Mouse (Mus musculus) right cerebral cortex, postnatal 14 days (tissue): ENCODE results near the gene Slc25a26.

ENCODE experiments used
- DNase-seq: peaks from one replicate; pipeline ENCODE4 v3.0.0; 2022

Slc25a26 gene

DNA sequence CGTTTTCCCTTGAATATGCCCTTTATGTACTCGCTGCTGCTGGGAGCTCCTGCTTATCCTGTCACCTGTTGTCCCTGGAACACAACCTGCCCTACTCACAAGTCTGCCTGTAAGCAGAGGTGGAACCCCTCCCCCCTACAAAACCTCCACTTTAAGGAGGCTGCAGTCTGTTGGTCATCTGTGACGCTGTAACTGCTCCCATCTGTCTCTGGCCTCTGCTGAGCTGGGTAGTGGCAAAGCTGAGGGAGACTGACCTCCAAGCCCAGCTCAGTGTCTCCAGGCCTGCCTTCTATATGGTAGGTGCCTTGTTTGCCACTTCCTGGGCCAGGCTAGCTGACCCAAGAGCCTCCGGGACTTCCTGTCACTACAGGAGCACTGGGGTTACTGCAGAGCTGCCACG, 101.7 kb downstream of the Slc25a26 start:
- DNase-seq, result no peak

DNA sequence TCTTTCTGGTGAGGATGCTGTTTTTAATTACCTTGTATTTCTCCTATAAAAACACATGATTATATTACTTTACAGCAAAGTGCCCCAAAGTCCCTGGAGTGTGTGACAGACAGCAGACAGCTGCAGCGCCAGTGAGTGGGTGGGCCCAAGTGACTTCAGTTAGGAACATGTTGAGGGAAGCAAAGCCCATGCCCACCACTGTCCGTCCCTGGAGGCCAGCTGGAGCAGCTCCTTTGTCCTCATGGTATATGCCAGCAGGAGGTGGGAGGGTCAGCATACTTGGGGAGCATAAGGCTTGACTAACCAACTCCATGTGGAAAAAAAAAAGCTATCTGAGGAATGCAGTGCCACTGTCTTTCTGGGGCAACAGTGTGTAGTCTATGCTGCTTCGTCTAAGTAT, 103.9 kb downstream of the Slc25a26 start:
- no peak for DNase-seq

DNA sequence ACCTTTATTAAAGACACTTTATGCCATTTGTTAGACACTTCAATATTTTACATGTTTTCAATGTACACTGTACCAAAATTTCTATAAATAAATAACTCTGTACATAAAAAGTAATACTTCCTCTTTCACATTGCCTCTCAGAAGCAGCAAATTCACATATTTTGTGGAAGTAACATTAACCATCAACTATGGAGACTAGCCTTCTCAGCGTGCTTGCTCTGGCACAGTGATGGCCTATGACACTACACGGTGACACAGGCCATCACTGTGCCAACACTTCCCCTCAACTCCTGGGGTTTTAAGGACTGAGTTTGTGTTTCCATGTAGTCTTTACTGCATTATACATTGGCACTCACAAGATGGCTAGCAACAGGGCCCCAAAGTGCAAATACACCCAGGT, 104.4 kb downstream of the Slc25a26 start:
- no peak for DNase-seq

DNA sequence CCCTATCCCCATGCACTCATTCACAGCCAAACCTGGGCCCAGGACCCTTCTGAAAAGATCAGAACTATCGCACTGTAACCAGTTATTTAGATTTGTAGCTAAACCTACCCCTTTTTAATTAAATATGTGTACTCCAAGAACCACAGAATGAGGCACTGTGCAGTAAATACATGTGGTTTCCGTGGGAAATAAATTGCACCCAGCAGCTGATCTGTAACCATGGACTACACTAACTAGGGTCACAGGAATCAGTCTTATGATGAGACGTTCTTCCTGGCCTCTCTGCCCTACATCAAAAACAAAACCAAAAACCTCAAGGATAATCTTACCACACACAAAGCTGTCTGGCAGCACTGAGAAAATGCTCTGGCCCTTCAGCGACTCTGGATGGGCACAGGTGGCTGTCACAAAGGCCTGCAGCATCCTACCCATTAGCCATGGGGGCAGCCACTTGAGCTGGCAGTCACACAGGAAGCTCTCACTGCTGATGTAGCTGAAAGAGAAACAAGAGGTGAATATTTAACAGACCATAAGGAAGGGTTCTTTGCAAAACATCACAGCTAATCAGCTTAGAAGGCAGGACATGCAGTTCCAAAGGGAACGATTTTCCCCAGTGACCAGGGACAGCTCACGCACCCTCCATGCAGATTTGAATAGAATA, 113.2 kb downstream of the Slc25a26 start:
- no peak for DNase-seq

DNA sequence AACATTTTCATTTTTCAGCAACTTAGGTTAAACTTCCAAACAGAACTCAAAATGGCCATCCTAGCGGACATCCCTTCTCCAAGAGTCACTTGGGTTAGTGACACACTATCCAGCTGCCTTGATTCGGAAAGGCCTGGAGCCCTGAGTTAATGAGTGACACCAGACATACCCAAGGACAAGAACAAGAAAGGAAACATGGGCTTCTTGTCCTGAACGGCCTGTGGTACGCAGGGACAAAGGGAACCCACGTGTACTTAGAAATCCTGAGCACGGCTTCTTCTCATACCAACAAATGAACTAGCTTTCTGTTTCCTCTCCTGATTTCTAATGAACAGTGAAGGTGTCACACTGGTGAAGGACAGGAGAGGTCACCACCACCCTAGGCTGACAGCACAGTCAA, 114.2 kb downstream of the Slc25a26 start:
- no peak for DNase-seq

DNA sequence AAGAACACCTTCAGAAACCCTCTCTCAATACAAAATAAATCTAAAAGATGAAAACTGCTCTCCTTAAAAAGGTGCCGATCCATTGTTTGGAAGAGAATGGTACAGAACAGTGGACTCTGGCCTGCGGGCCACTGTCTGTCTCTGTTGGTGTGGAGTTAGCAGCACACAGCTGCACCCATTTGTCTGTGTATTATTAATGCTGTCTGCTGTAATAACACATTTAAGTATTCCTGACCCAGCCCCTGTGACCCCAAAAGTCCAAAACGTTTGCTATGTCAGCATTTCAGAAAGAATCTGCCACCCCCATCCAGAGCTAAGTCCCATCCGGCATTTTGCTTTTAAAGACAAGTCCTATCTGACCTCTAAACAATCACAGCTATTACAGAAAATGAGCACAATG, 115.8 kb downstream of the Slc25a26 start:
- DNase-seq, result no peak

DNA sequence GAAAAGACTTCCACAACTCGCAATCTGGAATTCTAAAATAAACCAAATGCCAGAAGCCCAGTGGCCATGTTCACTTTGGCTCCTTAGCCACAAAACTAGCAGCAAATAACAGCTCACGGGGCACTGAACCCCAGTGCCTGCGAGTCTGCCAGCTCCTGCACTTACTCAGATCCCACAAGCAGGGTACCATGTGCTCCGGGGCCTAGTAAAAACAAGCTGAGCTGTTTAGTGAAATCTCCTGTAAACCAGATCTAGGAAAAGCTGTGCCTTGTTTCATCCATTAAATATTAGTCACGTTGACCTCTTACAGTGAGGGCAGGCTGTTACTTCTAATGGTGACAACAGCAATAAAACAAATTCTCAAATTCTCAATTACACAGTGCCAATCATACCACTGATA, 118.5 kb downstream of the Slc25a26 start:
- no peak for DNase-seq

DNA sequence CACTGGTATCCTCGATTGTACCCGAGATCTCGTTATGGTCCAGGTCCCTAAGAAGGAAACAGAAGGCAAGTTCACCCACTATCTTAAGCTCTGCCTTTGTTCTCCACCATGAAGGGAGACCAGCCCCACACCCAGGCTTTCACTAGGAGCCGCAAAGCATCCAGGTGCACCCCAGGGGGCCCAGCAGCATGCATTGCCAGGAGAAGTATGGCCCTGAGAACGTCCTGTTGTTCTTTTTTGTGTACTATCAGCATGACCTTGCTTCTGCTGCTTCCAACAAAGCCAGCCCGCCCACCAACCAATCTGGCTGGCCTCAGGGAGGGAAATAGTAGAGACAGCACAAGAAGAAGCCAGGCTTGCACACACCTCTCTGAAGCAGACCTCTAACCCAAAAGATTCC, 120.2 kb downstream of the Slc25a26 start:
- DNase-seq, result no peak

DNA sequence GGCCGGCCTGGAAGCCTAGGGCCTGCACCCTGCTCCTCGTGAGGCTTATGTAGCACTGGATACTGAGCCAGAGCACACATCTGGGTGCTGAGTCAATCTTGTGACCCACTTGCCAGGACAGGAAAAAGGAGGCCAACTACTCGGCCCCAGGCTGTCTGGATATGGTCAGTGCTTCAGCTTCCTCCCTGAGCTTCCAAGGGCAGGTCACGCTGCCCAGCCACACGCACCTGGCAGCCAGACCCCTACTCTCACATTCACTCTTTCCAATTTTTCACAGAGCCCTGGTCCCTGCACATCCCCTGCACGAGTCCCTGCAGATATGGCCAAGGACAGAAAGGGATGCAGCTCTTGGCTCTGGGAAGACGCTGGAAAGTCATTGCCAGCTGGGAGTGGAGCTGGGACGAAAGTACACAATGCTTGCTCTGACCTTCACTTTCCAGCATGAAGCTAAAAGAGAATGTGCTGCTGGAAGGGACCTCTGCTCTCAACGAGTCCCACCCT, 120.7 kb downstream of the Slc25a26 start:
- no peak for DNase-seq

DNA sequence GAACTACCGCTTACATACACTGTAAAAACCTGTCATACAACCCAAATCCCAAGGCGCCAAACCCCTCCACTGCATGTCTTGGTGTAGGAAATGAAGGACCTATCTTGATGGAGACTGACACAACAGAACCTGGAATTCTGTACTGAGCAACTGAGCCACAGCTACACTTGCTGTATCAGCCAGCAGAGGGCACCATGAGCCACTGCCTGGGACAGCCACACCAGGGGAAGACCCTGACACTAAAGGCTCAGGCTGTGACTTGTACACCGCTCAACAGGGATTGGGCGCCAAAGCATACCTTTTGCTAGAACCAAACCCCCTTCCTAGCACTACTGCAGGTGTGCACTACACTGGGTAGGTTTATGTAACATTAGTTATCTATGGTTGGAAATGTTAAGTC, 122.9 kb downstream of the Slc25a26 start:
- peak; percentile 64 for DNase-seq

DNA sequence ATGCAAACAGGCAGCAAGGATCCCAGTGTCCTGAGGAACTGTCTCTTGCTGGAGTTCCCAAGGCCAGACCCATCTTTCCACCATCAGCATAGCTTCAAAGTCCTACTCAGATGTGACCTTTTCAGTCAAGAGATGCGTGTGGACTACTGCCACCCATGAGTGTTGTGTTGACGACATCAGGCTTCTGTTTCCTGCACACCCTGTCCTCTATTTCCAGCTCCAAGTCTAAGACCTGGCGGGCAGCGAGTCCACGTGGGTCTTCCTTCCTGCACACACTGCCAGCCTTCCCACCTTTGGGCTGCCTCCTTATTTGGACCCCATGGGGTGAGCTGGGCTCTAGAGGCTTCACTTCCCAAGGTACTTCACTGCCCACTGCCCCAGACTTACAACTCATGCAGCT, 124.4 kb downstream of the Slc25a26 start:
- DNase-seq, result no peak

DNA sequence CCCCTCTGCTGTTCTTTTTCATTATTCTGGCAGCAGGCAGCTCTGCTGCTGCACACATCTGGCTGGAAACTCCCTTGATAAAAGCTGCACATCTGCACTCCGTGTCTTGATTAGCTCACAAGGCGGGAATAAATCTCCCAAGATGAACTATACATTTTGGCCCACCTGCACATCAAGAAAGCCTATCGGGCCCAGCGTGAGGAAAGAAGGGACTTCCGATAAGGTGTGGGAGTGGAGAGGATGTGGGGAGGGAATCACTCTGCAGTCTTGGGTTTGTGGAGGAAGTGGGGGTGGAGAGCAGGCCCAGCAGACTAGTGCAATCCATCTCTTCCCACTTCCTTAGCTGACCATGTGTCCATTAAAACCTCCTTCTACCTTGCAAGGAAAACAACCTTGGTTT, 125.8 kb downstream of the Slc25a26 start:
- no peak for DNase-seq

DNA sequence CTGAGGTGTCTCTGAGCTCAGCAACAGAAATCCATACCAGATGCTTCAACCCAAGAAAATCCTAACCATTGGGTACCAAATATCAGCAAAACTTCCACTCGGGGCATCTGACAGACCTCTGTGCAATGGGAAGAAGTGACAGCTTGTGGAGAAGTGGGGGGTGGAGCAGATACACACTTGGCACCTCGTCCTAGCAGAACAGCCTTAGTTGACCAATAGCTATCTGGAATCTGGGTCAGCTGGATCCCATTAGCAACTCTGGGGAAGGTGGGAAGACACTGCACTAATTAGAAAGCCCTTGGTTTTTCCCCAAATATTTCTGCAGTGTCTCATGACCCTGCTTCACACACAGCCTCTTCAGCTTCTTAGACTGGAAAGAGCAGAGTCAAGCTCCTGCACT, 126.7 kb downstream of the Slc25a26 start:
- no peak for DNase-seq

DNA sequence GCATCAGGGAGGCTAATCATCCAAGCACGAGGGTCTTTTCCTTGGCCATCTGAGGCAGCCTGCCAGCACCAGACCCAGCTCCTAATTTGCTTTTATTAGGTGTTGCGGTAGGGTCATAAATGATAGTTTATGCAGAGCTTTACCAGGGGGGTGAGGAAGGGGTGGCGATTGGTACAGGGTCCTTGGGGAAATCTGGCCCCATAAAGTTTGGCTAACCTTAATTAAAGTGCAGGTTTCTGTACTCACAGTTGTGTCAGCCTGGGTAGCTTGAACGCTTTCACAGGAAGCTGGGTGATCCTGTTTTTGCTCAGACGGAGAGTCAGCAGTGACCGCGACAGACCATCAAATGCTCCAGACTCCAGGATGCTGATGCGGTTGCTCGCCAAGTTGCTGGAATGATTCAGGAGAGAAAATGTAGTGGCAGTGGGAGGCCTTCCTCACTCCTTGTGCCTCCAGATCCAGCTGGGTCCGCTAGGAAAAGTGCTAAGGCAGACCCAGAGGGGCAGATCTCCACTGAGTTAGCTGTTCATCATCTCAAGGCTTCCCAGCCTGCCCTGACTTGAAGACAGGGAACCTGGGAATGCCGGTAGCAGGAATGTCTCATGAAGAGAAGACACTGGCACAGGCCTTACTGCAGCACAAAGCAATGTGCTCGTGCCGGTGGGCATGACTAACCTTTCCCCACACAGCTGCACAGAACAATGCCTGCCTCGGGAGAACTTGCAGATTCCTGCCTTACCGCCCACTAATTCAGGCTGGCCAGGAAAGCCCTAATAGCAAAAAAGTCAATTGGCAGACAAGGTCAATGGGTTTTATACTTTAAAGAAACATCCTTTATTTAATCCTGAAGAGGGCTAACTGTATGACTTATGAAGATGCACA, 127.8 kb downstream of the Slc25a26 start:
- DNase-seq, result no peak

DNA sequence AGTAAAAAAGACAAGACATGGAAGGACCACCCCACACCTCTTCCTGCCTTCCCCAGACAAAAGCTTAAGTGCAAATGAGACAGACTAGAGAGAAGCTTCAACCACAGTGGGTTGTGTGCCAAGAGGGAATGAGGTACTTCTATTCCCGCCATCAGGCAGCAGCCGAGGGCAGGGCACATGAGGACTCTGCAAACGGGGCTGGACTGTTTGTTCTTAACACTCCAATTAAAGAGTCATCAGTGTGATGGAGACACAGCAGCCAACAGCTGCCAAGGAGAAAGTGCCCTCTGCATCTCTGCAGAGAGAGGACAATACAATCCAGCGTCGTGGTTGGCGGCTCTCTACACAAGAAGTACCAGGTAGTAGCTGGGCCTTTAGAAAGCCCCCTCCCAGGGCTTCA, 128.7 kb downstream of the Slc25a26 start:
- no peak for DNase-seq

DNA sequence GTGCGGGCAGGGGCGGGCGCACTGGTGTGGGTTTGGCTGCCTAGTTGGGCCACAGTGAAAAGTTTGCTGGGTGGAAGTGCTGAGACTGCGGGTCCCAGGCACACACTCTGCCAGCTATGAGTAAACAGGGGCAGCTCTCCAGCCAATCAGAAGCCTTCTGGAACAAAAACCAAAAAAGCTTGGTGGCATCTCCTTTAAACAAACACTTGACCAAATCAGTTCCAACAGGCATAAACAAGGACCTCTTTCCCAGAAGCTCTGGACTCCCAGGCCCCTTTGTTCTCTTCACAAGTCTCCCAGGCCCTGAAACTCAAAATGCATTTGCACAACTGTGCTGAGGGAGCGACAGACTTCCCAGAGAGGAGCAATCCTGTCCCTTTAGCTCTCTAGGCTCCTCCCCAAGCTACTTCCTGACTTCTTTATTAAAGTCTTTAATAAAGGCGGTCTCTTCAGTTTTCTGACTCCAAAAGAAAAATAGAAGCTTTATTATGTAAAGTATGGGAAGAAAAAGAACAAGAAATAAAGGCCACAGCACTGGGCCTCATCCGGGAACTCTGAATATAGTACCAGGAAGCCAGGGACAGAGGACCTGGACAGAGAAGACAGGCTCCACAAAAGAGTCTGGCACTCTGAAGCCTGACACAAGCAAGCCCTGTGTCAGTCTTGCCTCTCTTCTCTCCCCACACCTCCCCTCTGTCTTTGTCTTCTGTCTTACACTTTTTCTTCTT, 131.1 kb downstream of the Slc25a26 start:
- DNase-seq, result no peak

DNA sequence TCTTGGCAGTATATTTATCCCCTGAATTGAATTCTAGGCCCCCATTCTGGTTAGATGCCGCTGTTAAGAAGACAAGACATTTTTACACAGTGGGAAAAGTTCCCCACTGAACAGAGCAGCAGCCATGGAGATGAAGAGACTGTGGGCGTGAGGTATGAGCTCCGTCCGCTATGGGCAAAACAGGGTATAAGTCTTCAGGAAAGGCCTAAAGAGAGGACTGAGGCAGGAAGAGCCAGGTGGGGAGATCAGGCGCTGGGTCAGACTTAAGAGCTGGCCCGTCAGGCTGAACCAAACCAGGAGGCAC, 131.6 kb downstream of the Slc25a26 start:
- DNase-seq, result no peak

DNA sequence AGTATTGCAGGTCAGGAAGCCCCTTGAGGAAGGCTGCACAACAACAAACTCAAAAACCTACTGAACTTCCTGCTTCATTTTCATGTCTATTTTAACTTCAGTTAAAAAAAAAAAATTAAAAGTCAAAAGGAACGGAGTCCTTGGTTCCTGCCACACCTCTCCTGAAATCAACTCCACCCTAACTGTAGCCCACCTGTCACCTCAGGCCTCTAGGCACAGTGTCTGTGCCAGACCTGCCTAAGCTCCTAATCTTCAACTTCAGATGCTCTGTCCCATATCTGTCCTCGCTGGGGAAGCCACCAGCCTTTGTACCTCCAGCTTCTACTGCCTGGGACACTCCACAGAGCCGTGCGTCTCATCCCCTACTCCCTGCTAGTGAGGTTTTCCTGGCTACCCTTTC, 134.1 kb downstream of the Slc25a26 start:
- no peak for DNase-seq

DNA sequence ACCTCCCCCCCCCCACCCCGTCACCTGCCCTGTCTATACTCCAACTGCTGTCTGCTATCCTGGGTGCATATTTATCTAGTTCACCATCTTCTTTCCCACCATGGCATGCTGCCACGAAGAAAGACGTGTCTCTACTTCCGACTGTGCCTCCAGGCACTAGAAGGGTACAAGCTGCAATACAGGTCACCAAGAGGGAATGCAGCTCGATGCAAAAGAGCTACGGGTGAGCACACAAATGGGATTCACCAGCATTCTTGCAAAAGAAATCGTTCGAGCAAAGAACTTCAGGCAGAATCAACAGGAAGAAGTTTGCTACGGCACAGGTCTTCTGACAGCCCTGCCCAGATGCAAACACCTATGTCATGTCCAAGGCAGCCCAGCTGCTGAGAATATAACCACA, 134.6 kb downstream of the Slc25a26 start:
- no peak for DNase-seq

DNA sequence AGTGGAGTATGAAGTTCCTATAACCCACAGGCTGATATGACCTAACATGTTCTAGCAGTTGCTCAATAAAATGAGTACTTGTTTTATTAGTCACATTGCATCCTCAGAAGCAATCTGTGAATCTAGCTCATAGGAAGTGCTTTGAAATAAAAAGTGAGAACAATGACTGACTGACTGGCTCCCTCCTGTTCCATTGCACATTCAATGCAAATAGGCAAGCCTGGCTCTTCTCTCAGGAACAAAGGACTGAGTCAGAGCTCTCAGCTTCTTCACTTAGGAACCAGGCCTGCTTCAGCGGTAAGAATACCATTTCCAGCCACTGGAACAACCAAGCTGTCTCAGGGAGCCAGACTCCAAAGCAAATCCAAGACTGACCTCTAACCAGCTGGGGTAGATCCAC, 135.2 kb downstream of the Slc25a26 start:
- no peak for DNase-seq

DNA sequence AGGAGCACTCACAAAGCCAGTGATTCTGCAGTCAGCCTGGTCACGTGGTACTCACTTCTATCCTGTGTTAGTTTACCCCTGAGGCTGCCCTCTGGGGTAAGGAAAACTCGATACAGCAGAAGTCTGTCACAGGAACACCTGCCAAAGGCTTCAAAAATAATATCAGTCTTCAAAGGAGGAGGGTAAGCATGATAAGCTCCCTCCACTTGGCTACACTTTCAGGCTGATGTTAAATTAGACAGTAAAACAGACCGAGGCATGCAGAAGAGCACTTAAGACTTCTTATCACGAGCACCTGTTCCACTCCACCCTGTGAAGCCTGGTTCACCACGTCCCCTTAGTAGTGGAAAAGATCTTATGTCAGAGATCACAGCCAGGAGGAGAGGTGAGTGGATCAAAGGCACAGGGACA, 136.9 kb downstream of the Slc25a26 start:
- DNase-seq, result no peak

DNA sequence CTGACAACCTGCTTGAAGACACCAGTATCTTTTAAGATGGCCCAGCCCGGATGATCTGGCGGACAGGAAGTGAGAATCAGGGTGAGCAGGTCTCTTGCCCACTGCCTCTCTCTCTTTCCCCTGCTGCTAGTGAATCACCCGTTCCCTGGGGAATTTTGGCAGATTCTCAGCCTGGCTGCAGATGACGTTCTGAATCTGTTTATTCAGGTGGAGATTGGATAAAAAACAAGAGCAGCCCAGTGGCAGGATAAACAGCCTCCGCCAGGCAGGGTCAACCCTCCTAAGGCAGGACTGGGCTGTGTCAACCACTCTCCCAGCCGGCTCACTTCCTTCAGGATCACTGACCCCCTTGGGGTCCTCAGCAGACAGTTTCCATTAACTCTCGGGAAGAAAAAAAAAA, 140.2 kb downstream of the Slc25a26 start:
- peak; percentile 22 for DNase-seq

DNA sequence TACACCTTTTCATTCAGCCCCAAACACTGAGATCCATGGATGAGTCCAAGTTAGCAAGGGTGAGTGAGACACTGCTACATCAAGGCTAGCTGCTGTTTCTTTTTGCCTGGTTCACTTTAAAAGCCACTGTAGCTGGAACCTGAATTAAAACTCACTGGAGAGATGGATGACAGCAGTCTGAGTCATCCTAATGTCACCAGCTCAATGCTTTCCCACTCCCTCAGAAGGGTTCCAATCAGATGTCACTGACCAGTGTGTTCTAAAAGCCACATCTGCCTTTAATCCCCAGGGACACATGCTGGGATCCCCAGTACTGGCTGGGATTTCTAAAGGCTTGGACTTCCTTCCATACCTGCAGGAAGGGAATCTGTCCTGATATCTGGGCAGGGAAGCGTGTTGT, 141.9 kb downstream of the Slc25a26 start:
- DNase-seq, result no peak

DNA sequence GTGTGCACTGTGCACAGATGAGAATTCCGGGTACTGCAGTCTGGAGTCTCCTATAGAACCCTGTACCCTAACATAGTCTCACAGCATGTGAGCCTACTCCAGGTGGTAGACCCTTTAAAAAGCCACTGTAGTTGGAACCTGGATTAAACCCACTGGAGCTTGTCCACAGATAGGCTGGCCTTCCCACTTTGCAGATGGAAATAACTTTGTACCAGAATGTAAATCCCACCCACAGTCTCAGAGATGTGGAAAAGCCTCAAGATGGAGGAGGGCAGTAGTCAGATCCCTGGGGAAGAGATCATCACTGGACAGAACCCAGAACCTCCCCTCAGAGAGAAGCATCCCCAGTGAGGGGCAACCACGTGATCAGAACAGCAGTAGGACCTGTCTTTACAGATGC, 143.9 kb downstream of the Slc25a26 start:
- no peak for DNase-seq
